Mouse (Mus musculus): ENCODE measurements at regions not wholly inside any gene's neighbourhood (a gene's known extent, or its start where the extent isn't known, plus 50 kb on each side); places are given as distances from the start of the nearest gene placed in this dataset.

- H3K4me1 ChIP-seq (ENCODE audit: control insufficient read depth, insufficient read depth, insufficient read length, low read length), result no peaks in the 10 kb centered on the region
- H3K4me3 ChIP-seq (ENCODE audit: low read depth, low read length), result no peak overlapping the region
- no peaks in the 10 kb centered on the region for H3K27me3 ChIP-seq (ENCODE audit: control insufficient read depth, insufficient read depth, low read length)
- H3K27ac ChIP-seq (ENCODE audit: insufficient read depth, low read depth, low read length), result no peak overlapping the region
- no peaks in the 10 kb centered on the region for H3K36me3 ChIP-seq (ENCODE audit: control insufficient read depth, insufficient read depth, low read length)
- TF ChIP-seq CTCF (IDR thresholded peaks at IDR 0.05; ENCODE audit: extremely low read depth, insufficient read length, insufficient replicate concordance, low read depth, low read length), result no peak
- TF ChIP-seq POLR2A (IDR thresholded peaks at IDR 0.05; ENCODE audit: low read depth, low read length), result no peak
- 63% methylated on average over 7 of the region's 7 CpGs for WGBS
These were observed 98.3 kb upstream of the Vstm2b start for GRCm38 (mm10) chr7:40799794-40800193.

- TF ChIP-seq CTCF (IDR thresholded peaks at IDR 0.05; ENCODE audit: extremely low read depth, insufficient read length, insufficient replicate concordance, low read depth, low read length), result no peak
- TF ChIP-seq POLR2A (IDR thresholded peaks at IDR 0.05; ENCODE audit: low read depth, low read length), result no peak
These were observed 96.8 kb upstream of the Vstm2b start for GRCm38 (mm10) chr7:40801291-40801690.

GRCm38 (mm10) chr7:40805211-40805610, 92.9 kb upstream of the Vstm2b start:
- no peak for TF ChIP-seq CTCF (IDR thresholded peaks at IDR 0.05; ENCODE audit: extremely low read depth, insufficient read length, insufficient replicate concordance, low read depth, low read length)
- no peak for TF ChIP-seq POLR2A (IDR thresholded peaks at IDR 0.05; ENCODE audit: low read depth, low read length)
- Histone ChIP-seq H3K27me3 (ENCODE audit: control insufficient read depth, insufficient read depth, low read length) (no peaks in the 10 kb centered on the region), H3K4me3 (ENCODE audit: low read depth, low read length) (no peak overlapping the region), H3K36me3 (ENCODE audit: control insufficient read depth, insufficient read depth, low read length) (no peaks in the 10 kb centered on the region), H3K4me1 (ENCODE audit: control insufficient read depth, insufficient read depth, insufficient read length, low read length) (no peaks in the 10 kb centered on the region), H3K27ac (ENCODE audit: insufficient read depth, low read depth, low read length) (no peak overlapping the region)
- WGBS, result 42% methylated on average over 2 of the region's 2 CpGs

More at GRCm38 (mm10) chr7:40801291-40801690, 96.8 kb upstream of the Vstm2b start:
- no peak overlapping the region for H3K27ac ChIP-seq (ENCODE audit: insufficient read depth, low read depth, low read length)
- H3K4me3 ChIP-seq (ENCODE audit: low read depth, low read length), result no peak overlapping the region
- H3K36me3 ChIP-seq (ENCODE audit: control insufficient read depth, insufficient read depth, low read length), result no peaks in the 10 kb centered on the region
- no peaks in the 10 kb centered on the region for H3K4me1 ChIP-seq (ENCODE audit: control insufficient read depth, insufficient read depth, insufficient read length, low read length)
- 53% methylated on average over 2 of the region's 2 CpGs for WGBS
- H3K27me3 ChIP-seq (ENCODE audit: control insufficient read depth, insufficient read depth, low read length), result no peaks in the 10 kb centered on the region

- H3K4me1 ChIP-seq (ENCODE audit: control insufficient read depth, insufficient read depth, insufficient read length, low read length), result no peaks in the 10 kb centered on the region
- TF ChIP-seq CTCF (IDR thresholded peaks at IDR 0.05; ENCODE audit: extremely low read depth, insufficient read length, insufficient replicate concordance, low read depth, low read length) (no peak), POLR2A (IDR thresholded peaks at IDR 0.05; ENCODE audit: low read depth, low read length) (no peak)
- WGBS, result 66% methylated on average over 4 of the region's 4 CpGs
- H3K27me3 ChIP-seq (ENCODE audit: control insufficient read depth, insufficient read depth, low read length), result no peaks in the 10 kb centered on the region
- no peaks in the 10 kb centered on the region for H3K36me3 ChIP-seq (ENCODE audit: control insufficient read depth, insufficient read depth, low read length)
- no peak overlapping the region for H3K27ac ChIP-seq (ENCODE audit: insufficient read depth, low read depth, low read length)
- H3K4me3 ChIP-seq (ENCODE audit: low read depth, low read length), result no peak overlapping the region
These were observed 92.3 kb upstream of the Vstm2b start for GRCm38 (mm10) chr7:40805866-40806265.

GRCm38 (mm10) chr7:40812952-40813351, 85.2 kb upstream of the Vstm2b start:
- Histone ChIP-seq H3K4me3 (ENCODE audit: low read depth, low read length) (no peak overlapping the region), H3K27me3 (ENCODE audit: control insufficient read depth, insufficient read depth, low read length) (no peaks in the 10 kb centered on the region), H3K4me1 (ENCODE audit: control insufficient read depth, insufficient read depth, insufficient read length, low read length) (no peaks in the 10 kb centered on the region), H3K27ac (ENCODE audit: insufficient read depth, low read depth, low read length) (no peak overlapping the region), H3K36me3 (ENCODE audit: control insufficient read depth, insufficient read depth, low read length) (no peaks in the 10 kb centered on the region)
- TF ChIP-seq POLR2A (IDR thresholded peaks at IDR 0.05; ENCODE audit: low read depth, low read length), result no peak
- no peak for TF ChIP-seq CTCF (IDR thresholded peaks at IDR 0.05; ENCODE audit: extremely low read depth, insufficient read length, insufficient replicate concordance, low read depth, low read length)
- WGBS, result 84% methylated on average over 4 of the region's 4 CpGs

- Histone ChIP-seq H3K27me3 (ENCODE audit: control insufficient read depth, insufficient read depth, low read length) (no peaks in the 10 kb centered on the region), H3K4me3 (ENCODE audit: low read depth, low read length) (no peak overlapping the region), H3K27ac (ENCODE audit: insufficient read depth, low read depth, low read length) (no peak overlapping the region), H3K4me1 (ENCODE audit: control insufficient read depth, insufficient read depth, insufficient read length, low read length) (no peaks in the 10 kb centered on the region), H3K36me3 (ENCODE audit: control insufficient read depth, insufficient read depth, low read length) (no peaks in the 10 kb centered on the region)
- TF ChIP-seq CTCF (IDR thresholded peaks at IDR 0.05; ENCODE audit: extremely low read depth, insufficient read length, insufficient replicate concordance, low read depth, low read length) (no peak), POLR2A (IDR thresholded peaks at IDR 0.05; ENCODE audit: low read depth, low read length) (no peak)
- WGBS, result 82% methylated on average over 7 of the region's 7 CpGs
These were observed 72.9 kb upstream of the Vstm2b start for GRCm38 (mm10) chr7:40825141-40825742.

- Histone ChIP-seq H3K4me3 (ENCODE audit: low read depth, low read length) (no peak overlapping the region), H3K36me3 (ENCODE audit: control insufficient read depth, insufficient read depth, low read length) (no peaks in the 10 kb centered on the region), H3K27me3 (ENCODE audit: control insufficient read depth, insufficient read depth, low read length) (no peaks in the 10 kb centered on the region), H3K27ac (ENCODE audit: insufficient read depth, low read depth, low read length) (no peak overlapping the region), H3K4me1 (ENCODE audit: control insufficient read depth, insufficient read depth, insufficient read length, low read length) (no peaks in the 10 kb centered on the region)
- TF ChIP-seq POLR2A (IDR thresholded peaks at IDR 0.05; ENCODE audit: low read depth, low read length) (no peak), CTCF (IDR thresholded peaks at IDR 0.05; ENCODE audit: extremely low read depth, insufficient read length, insufficient replicate concordance, low read depth, low read length) (no peak)
- WGBS, result 83% methylated on average over 5 of the region's 5 CpGs
These were observed 68.6 kb upstream of the Vstm2b start for GRCm38 (mm10) chr7:40829526-40829925.

All from small intestine, adult 2 months (tissue).